Mouse (Mus musculus): Measurements from ENCODE around the gene Ppp1r3e. TPM values are rescaled to one million over a fixed set of nuclear protein-coding genes. Genes with fewer than 3 reads are reported as not detected.
A peak's percentile ranks its signal among the peaks of the same experiment; 100 is the strongest.

Ppp1r3e gene
- total RNA-seq, 1 experiment: 0.62 TPM

DNA sequence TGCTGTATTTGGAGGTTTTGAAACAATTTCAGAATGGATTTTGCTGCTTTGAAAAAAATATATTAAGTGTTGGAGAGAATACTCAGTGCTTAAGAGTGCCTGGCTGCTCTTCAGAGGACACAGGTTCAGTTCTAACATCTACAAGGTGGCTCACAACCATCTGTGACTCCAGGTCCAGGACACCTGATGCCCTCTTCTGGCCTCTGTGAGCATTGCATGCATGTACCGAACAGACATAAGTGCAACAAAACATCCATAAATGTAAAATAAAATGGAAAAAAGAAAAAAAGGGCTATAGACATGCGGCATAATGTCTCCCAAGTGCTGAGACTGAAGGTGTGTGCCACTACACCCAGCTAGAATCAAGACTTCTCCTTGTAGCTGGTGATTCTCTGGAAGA is 16.8 kb downstream of the Ppp1r3e start:
- H3K9ac ChIP-seq (ENCODE audit: insufficient read depth, low read depth, low read length, poor library complexity, severe bottlenecking): no peak overlapping the region
- H3K36me3 ChIP-seq (ENCODE audit: control insufficient read depth, insufficient read depth, low read length, poor library complexity, severe bottlenecking): peaks cover 9% of the 10 kb centered on the region
- in situ Hi-C loops (cut with MboI; ENCODE audit: low sequenced_read_pairs in 2 of 2, unreplicated experiment in 2 of 2): no loop called here
- no peaks in the 10 kb centered on the region for H3K4me1 ChIP-seq (ENCODE audit: control insufficient read depth in 2 of 2, insufficient read depth in 2 of 2, low read length in 2 of 2, poor library complexity in 1 of 2)
- H3K9me3 ChIP-seq (ENCODE audit: control insufficient read depth, insufficient read depth, low read depth, low read length): no peaks in the 10 kb centered on the region
- no peak for DNase-seq (ENCODE audit: low read depth, low spot score)
- no peak overlapping the region for H3K27ac ChIP-seq (ENCODE audit: insufficient read depth, low read depth, low read length, poor library complexity, severe bottlenecking)
- no peak overlapping the region for H3K4me3 ChIP-seq (ENCODE audit: insufficient read depth in 1 of 2, low read depth in 1 of 2, low read length in 2 of 2, poor library complexity in 1 of 2, severe bottlenecking in 1 of 2)
- TF ChIP-seq MAFK (IDR thresholded peaks at IDR 0.05; ENCODE audit: insufficient read depth, low read depth, low read length): no peak
- TF ChIP-seq ZC3H11A (IDR thresholded peaks at IDR 0.05; ENCODE audit: borderline replicate concordance, low read depth, low read length): 0 out of 2 replicates have a peak, but pooled peaks have one; percentile 5
- no peak for TF ChIP-seq ZNF384 (IDR thresholded peaks at IDR 0.05; ENCODE audit: low read depth, low read length)

DNA sequence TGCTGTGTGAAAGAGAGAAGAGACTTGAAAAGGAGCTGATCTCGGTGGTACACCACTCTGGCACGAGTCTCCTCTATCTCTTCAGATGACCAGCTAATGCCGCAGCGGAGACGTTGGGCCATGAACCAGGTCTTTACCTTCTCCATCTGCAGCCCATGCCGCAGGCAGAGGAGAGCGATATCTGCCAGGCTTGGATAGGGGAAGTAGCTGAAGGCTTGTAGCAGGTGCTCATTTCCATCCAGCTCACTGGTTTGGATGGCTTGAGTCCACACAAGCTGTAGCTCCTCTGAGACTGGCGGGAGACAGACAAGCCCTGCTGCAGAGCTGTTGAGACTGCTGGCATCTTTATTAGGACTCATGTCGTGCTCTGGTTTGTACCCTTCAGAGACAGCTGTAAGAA is 19.5 kb downstream of the Ppp1r3e start:
- in situ Hi-C loops (cut with MboI; ENCODE audit: low sequenced_read_pairs in 2 of 2, unreplicated experiment in 2 of 2): no loop called here
- H3K9ac ChIP-seq (ENCODE audit: insufficient read depth, low read depth, low read length, poor library complexity, severe bottlenecking): no peak overlapping the region
- H3K27ac ChIP-seq (ENCODE audit: insufficient read depth, low read depth, low read length, poor library complexity, severe bottlenecking): no peak overlapping the region
- H3K9me3 ChIP-seq (ENCODE audit: control insufficient read depth, insufficient read depth, low read depth, low read length): no peaks in the 10 kb centered on the region
- no peak for TF ChIP-seq HCFC1 (IDR thresholded peaks at IDR 0.05; ENCODE audit: borderline replicate concordance, insufficient read depth, low read length)
- no peak for TF ChIP-seq MAFK (IDR thresholded peaks at IDR 0.05; ENCODE audit: insufficient read depth, low read depth, low read length)
- no peak for TF ChIP-seq CHD2 (IDR thresholded peaks at IDR 0.05; ENCODE audit: low read depth, low read length)
- no peak for TF ChIP-seq ZNF384 (IDR thresholded peaks at IDR 0.05; ENCODE audit: low read depth, low read length)
- TF ChIP-seq ZC3H11A (IDR thresholded peaks at IDR 0.05; ENCODE audit: borderline replicate concordance, low read depth, low read length): no peak
- H3K4me1 ChIP-seq (ENCODE audit: control insufficient read depth in 2 of 2, insufficient read depth in 2 of 2, low read length in 2 of 2, poor library complexity in 1 of 2): no peaks in the 10 kb centered on the region
- H3K36me3 ChIP-seq (ENCODE audit: control insufficient read depth, insufficient read depth, low read length, poor library complexity, severe bottlenecking): peaks cover 9% of the 10 kb centered on the region
- H3K4me3 ChIP-seq (ENCODE audit: insufficient read depth in 1 of 2, low read depth in 1 of 2, low read length in 2 of 2, poor library complexity in 1 of 2, severe bottlenecking in 1 of 2): no peak overlapping the region
- DNase-seq (ENCODE audit: low read depth, low spot score): no peak

DNA sequence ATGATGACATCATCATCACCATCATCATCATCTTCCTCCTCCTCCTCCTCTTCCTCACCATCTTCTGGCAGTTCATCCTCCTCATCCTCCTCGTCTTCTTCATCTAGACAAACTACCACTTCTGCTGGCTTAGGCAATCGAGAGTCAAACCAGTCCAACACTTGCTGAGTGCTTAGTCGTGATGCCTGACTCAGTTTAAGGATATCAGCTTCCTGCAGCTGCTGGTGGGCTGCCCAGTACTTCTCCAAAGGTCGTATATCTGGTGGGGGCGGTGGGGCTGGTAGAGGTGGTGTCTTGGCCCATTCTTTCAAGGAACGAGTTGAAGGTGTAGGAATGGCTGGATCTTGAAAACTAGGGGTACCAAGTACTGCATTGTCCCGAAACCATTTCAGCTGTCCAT is 20.6 kb downstream of the Ppp1r3e start:
- peaks cover 9% of the 10 kb centered on the region for H3K36me3 ChIP-seq (ENCODE audit: control insufficient read depth, insufficient read depth, low read length, poor library complexity, severe bottlenecking)
- in situ Hi-C loops (cut with MboI; ENCODE audit: low sequenced_read_pairs in 2 of 2, unreplicated experiment in 2 of 2): no loop called here
- H3K9me3 ChIP-seq (ENCODE audit: control insufficient read depth, insufficient read depth, low read depth, low read length): no peaks in the 10 kb centered on the region
- no peaks in the 10 kb centered on the region for H3K4me1 ChIP-seq (ENCODE audit: control insufficient read depth in 2 of 2, insufficient read depth in 2 of 2, low read length in 2 of 2, poor library complexity in 1 of 2)
- no peak overlapping the region for H3K27ac ChIP-seq (ENCODE audit: insufficient read depth, low read depth, low read length, poor library complexity, severe bottlenecking)
- no peak overlapping the region for H3K4me3 ChIP-seq (ENCODE audit: insufficient read depth in 1 of 2, low read depth in 1 of 2, low read length in 2 of 2, poor library complexity in 1 of 2, severe bottlenecking in 1 of 2)
- H3K9ac ChIP-seq (ENCODE audit: insufficient read depth, low read depth, low read length, poor library complexity, severe bottlenecking): no peak overlapping the region
- DNase-seq (ENCODE audit: low read depth, low spot score): no peak
- no peak for TF ChIP-seq HCFC1 (IDR thresholded peaks at IDR 0.05; ENCODE audit: borderline replicate concordance, insufficient read depth, low read length)
- TF ChIP-seq CHD2 (IDR thresholded peaks at IDR 0.05; ENCODE audit: low read depth, low read length): no peak
- no peak for TF ChIP-seq ZNF384 (IDR thresholded peaks at IDR 0.05; ENCODE audit: low read depth, low read length)
- no peak for TF ChIP-seq MAFK (IDR thresholded peaks at IDR 0.05; ENCODE audit: insufficient read depth, low read depth, low read length)
- TF ChIP-seq ZC3H11A (IDR thresholded peaks at IDR 0.05; ENCODE audit: borderline replicate concordance, low read depth, low read length): no peak

DNA sequence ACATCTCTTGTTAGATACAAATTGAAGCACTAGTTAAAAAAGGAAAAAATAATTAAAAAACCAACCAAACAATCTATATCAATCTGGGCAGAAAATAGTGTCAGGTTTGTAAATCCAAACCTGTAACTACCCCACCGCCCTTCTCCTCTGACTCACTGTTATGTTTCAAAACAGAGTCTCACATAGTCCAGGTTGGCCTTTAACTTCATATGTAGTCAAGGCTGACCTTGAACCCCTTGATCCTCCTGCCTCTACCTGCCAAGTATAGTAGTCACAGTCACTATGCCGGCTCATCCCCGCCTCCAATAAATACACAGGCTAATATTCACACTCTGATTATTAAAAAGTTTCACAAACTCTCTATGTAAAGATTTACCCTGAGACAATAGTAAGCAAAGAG is 21.6 kb downstream of the Ppp1r3e start:
- Histone ChIP-seq H3K36me3 (ENCODE audit: control insufficient read depth, insufficient read depth, low read length, poor library complexity, severe bottlenecking) (peaks cover 9% of the 10 kb centered on the region), H3K27ac (ENCODE audit: insufficient read depth, low read depth, low read length, poor library complexity, severe bottlenecking) (no peak overlapping the region), H3K9ac (ENCODE audit: insufficient read depth, low read depth, low read length, poor library complexity, severe bottlenecking) (no peak overlapping the region), H3K4me1 (ENCODE audit: control insufficient read depth in 2 of 2, insufficient read depth in 2 of 2, low read length in 2 of 2, poor library complexity in 1 of 2) (no peaks in the 10 kb centered on the region), H3K9me3 (ENCODE audit: control insufficient read depth, insufficient read depth, low read depth, low read length) (no peaks in the 10 kb centered on the region), H3K4me3 (ENCODE audit: insufficient read depth in 1 of 2, low read depth in 1 of 2, low read length in 2 of 2, poor library complexity in 1 of 2, severe bottlenecking in 1 of 2) (no peak overlapping the region)
- DNase-seq (ENCODE audit: low read depth, low spot score): no peak
- in situ Hi-C loops (cut with MboI; ENCODE audit: low sequenced_read_pairs in 2 of 2, unreplicated experiment in 2 of 2): no loop called here
- TF ChIP-seq MAFK (IDR thresholded peaks at IDR 0.05; ENCODE audit: insufficient read depth, low read depth, low read length) (no peak), ZC3H11A (IDR thresholded peaks at IDR 0.05; ENCODE audit: borderline replicate concordance, low read depth, low read length) (no peak), ZNF384 (IDR thresholded peaks at IDR 0.05; ENCODE audit: low read depth, low read length) (no peak), HCFC1 (IDR thresholded peaks at IDR 0.05; ENCODE audit: borderline replicate concordance, insufficient read depth, low read length) (no peak), CHD2 (IDR thresholded peaks at IDR 0.05; ENCODE audit: low read depth, low read length) (no peak)

DNA sequence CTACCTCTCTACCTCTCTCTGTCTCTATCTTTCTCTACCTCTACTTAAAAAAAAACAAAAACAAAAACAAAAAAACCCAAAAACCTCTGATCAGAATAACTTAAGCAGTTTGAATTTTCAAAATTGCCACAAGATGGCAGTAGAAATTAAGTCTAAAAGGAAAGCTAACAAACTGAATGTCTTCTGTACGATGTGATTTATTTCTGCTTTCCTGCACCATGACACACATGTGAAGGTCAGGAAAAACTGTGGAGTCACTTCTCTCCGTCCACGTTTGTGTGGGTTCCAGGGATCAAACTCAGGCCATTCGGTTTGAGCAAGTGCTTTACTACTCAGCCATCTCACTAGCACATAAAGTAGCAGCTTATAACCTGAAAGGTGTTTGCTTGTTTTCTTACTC is 33.9 kb downstream of the Ppp1r3e start:
- Histone ChIP-seq H3K9ac (ENCODE audit: insufficient read depth, low read depth, low read length, poor library complexity, severe bottlenecking) (no peak overlapping the region), H3K4me3 (ENCODE audit: insufficient read depth in 1 of 2, low read depth in 1 of 2, low read length in 2 of 2, poor library complexity in 1 of 2, severe bottlenecking in 1 of 2) (no peak overlapping the region), H3K9me3 (ENCODE audit: control insufficient read depth, insufficient read depth, low read depth, low read length) (no peaks in the 10 kb centered on the region), H3K36me3 (ENCODE audit: control insufficient read depth, insufficient read depth, low read length, poor library complexity, severe bottlenecking) (no peaks in the 10 kb centered on the region), H3K4me1 (ENCODE audit: control insufficient read depth in 2 of 2, insufficient read depth in 2 of 2, low read length in 2 of 2, poor library complexity in 1 of 2) (no peaks in the 10 kb centered on the region), H3K27ac (ENCODE audit: insufficient read depth, low read depth, low read length, poor library complexity, severe bottlenecking) (no peak overlapping the region)
- peak; percentile 26 for DNase-seq (ENCODE audit: low read depth, low spot score)
- in situ Hi-C loops (cut with MboI; ENCODE audit: low sequenced_read_pairs in 2 of 2, unreplicated experiment in 2 of 2): loop anchor here in 1 of 2 experiments (10.0 kb wide), 1 partner anchor 171 kb away; the partner anchor contains the start of gene Ngdn
- TF ChIP-seq ZNF384 (IDR thresholded peaks at IDR 0.05; ENCODE audit: low read depth, low read length) (no peak), MAFK (IDR thresholded peaks at IDR 0.05; ENCODE audit: insufficient read depth, low read depth, low read length) (no peak), HCFC1 (IDR thresholded peaks at IDR 0.05; ENCODE audit: borderline replicate concordance, insufficient read depth, low read length) (no peak), ZC3H11A (IDR thresholded peaks at IDR 0.05; ENCODE audit: borderline replicate concordance, low read depth, low read length) (no peak), CHD2 (IDR thresholded peaks at IDR 0.05; ENCODE audit: low read depth, low read length) (no peak)

Measured in ES-E14 (cell line).